Mouse (Mus musculus): Measurements from ENCODE around the gene Vwa8.
A peak's percentile ranks its signal among the peaks of the same experiment; 100 is the strongest.

Vwa8 gene

GRCm38 (mm10) chr14:79089464-79089863, 240.6 kb downstream of the Vwa8 start:
- DNase-seq (ENCODE audit: low read depth): peak; percentile 87

DNA sequence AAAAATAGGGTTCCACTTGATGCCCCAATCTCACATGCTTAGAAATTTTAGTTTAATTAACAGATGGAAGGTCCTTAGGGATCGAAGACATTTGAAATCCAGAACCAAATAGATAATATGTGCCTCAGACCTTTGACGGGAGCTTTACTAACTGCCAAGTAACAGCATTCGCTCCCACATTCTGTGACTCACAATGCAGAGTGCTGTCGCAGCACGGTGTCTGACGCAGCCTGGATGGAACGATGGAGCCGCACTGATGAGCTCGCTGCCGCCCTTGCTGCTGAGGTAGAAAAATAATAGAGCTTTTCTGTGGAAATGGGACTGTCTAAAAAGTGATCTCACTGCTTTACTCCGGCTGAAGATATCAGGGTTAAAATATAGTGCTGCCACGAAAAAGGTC, 248.3 kb downstream of the Vwa8 start:
- DNase-seq (ENCODE audit: low read depth): no peak

DNA sequence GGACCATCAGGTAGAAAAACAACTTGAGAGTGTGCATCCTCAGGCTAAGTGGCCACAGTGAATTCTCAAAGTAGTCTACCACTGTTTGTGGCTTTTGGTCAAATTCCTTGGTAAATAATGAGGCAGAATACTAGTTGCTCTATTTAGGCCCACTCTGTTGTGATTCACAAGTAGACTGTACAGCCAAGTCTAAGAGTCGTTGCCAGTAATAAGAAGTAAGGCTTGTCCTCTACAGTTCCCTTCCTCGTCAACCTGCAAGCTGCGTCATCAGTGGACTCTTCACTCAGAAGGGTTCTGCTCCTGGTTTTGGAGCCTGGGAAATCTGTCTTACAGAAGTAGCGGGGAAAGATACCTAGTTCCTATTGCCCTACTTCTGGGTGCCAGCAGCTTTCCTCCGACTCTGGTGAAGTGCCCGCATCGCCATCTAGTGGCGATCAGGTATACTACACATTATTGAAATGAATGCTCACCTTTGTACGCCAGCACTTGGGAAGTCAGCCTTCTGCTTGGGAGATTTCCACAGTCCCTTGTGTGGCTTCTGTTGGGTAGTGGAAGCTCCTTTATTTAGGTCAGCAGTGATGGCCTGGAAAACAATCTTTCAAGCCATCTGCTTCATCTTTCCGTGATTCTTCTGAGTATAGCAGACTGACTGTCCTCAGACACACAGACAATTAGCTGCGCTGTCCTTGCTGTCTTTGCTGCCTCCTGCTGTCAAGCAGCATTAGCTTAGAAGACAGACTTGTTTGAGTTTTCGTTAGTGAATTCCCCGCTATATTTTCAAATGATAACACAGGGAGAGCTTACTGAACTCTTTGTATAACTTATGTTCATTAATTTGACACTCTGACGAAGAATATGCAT, 258.0 kb downstream of the Vwa8 start:
- DNase-seq (ENCODE audit: low read depth): peak; percentile 72

- no peak for DNase-seq (ENCODE audit: low read depth)
These were observed 260.5 kb downstream of the Vwa8 start for GRCm38 (mm10) chr14:79109375-79109774.

DNA sequence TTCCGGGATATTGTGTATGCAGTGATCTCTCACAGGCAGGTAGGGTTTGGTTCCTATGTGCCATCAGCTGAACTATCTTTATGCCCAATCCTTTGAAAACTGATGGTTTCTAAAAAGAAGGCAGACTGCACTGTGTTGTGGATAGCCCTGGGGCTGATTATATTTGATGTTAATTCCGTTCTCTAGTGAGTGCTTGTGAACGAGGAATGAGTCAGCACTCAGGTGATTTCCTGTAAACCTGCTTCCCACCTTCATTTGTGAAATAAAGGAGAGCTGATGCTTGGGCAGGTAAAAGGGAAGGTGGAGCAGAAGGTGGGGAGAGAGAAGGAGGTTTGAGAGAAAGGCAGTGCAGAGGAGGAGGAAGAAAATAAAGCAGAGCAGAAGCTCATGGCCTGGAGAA, 261.2 kb downstream of the Vwa8 start:
- DNase-seq (ENCODE audit: low read depth): no peak

- DNase-seq (ENCODE audit: low read depth): no peak
These were observed 263.2 kb downstream of the Vwa8 start for GRCm38 (mm10) chr14:79112050-79112449.

DNA sequence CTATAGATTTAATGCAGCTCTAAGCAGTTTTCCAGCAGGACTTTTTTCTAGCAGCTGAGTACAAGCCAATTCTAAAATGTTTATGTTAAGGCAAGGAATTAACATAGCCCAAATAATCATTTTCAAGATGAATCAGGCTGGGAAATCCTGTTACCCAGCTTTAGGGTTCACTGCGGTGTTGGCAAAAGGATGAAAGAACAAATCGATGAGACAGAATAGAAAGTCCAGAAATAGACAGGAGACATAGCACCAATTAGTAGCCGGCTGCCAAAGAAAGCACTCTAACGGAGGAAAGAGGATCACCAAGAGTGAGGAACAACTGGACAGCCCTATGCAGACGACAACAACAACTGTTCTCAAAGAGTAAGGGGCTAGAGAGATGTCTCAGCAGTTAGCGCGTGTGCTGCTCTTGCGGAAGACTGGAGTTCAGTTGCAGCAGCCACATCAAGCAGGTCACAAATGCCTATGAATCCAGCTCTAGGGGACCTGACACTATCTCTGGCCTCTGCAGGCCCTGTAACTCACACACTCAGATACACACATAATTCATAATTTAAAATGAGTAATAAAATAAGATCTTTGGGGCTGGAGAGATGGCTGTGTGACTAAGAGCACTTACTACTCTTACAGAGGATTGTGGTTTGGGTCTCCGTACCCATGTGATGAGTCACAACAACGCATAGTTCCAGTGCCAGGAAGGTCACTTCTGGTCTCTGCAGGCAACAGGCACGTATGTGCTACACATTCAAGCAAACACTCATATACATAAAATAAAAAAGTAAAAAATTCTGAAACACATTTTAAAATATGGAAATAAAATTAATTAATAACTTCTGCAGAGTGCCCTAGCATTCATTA, 265.9 kb downstream of the Vwa8 start:
- DNase-seq (ENCODE audit: low read depth): peak; percentile 62

DNA sequence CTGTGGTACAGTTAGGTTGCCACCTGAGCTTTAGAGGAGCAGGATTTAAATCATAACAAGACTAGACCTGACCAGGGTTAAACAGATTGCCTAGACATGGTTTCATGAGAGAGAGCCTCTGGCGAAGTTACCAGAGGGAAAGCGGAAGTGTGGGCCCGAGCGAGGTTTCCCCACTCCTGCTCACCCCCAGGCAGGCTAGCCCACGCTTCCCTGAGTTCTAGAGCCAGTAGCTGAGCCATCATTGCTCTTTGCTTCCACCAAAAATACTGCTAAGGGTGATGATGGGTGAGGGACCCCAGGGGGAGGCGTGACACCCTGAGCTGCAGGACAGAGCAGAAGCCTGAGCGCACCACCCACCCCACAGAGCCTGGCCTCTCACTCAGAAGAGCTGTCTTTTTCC, 269.6 kb downstream of the Vwa8 start:
- DNase-seq (ENCODE audit: low read depth): no peak

GRCm38 (mm10) chr14:79119354-79119753, 270.5 kb downstream of the Vwa8 start:
- DNase-seq (ENCODE audit: low read depth): no peak

DNA sequence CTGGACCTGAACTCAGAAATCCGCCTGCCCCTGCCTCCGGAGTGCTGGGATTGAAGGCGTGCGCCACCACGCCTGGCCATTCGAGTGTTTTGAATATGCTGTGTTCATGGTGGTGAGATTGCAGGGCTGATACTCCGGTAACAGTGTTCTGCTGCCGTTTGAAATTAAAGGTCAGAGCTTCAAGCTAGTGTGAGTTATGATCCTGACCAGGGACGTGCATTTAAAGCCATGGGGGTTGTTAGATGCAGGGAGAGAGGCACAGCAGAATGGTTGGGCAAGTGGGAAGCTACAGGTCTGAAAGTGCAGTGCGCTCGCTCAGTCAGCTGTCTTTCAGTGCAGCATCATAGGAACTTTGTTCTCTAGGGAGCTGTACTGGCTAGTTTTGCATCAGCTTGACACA, 271.8 kb downstream of the Vwa8 start:
- no peak for DNase-seq (ENCODE audit: low read depth)

GRCm38 (mm10) chr14:79123466-79123865, 274.6 kb downstream of the Vwa8 start:
- no peak for DNase-seq (ENCODE audit: low read depth)

DNA sequence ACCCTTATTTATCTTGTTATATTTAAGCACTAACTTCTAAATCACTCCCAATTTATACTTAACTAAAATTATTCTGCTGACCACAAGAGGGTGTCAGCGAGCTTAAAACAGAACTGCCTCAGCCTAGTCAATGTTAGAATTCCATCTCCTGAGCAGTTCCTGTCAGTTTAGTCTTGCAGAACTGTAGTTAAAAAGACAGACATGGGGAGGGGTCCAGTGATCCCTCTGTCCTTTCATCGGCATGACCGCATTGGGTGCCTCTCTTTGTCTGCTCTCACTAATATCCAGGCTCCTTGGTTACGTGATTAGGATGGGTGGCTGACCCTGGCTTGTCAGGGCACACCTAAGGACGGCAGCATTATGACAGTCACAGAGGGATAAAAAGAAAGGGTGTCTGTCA, 275.8 kb downstream of the Vwa8 start:
- no peak for DNase-seq (ENCODE audit: low read depth)

DNA sequence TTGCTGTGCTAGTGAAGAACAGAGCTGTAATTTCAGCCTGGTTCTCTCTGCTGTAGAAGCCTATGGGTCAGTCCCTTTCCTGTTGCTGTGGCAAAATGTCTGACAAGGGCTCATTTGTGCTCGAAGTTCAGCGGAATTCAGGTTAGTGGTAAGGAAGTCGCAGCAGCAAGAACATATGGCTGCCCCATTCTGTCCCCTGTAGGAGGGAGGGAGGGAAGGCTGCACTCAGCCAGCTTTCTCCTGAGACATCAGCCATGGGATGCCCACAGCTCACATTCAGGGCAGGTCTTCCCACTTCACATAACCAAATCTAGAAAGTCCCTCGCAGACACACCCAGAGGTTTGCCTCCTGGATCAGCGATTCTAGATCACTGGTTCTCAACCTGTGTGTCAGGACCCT, 277.3 kb downstream of the Vwa8 start:
- no peak for DNase-seq (ENCODE audit: low read depth)

DNA sequence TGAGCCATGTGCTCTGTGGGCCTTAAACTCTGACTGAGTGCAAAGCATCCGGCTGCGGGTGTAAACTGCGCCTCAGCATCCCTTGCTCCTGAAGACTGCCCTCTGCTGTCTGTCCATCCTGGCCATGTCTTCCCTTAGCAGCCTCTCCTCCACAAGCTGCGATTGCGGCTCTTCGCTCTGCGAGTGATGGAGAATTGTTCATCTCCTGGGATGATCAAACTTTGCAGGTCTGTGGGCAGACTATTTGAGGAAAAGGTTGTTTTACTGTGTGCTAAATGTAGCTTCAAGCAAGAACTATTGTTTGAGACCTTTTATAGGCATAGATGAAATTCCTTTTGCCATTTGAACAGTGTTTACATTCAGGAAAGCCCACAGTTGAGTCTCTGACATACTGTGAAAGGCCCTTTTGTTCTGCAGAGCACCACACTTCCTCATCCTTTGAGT, 286.1 kb downstream of the Vwa8 start:
- DNase-seq (ENCODE audit: low read depth): no peak

GRCm38 (mm10) chr14:79135441-79135840, 286.6 kb downstream of the Vwa8 start:
- no peak for DNase-seq (ENCODE audit: low read depth)

DNA sequence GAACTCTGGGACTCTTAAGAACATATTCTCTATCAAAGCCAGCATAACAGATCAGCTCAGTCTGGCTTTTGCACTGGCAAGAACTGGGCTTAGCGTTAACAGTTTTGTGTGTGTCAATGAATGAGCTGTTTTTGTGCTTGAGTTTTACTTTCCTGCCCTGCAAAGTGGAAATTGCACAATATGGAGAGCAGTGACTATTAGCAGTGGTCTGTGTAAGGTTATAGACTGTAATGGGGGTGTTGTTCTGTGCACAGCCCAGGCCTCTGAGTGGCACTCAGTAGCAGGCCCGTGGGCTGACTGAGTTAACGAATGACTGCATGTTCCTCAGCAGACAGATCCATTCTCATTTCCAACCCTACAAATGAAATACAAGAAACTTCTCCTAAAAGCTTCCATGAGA, 287.7 kb downstream of the Vwa8 start:
- no peak for DNase-seq (ENCODE audit: low read depth)

- no peak for DNase-seq (ENCODE audit: low read depth)
These were observed 288.2 kb downstream of the Vwa8 start for GRCm38 (mm10) chr14:79137100-79137499.

- DNase-seq (ENCODE audit: low read depth): no peak
These were observed 290.3 kb downstream of the Vwa8 start for GRCm38 (mm10) chr14:79139096-79139651.

GRCm38 (mm10) chr14:79139918-79140825, 291.3 kb downstream of the Vwa8 start:
- DNase-seq (ENCODE audit: low read depth): no peak

GRCm38 (mm10) chr14:79140826-79141219, 292.0 kb downstream of the Vwa8 start:
- no peak for DNase-seq (ENCODE audit: low read depth)

- no peak for DNase-seq (ENCODE audit: low read depth)
These were observed 293.5 kb downstream of the Vwa8 start for GRCm38 (mm10) chr14:79142342-79142741.

- DNase-seq (ENCODE audit: low read depth): no peak
These were observed 294.8 kb downstream of the Vwa8 start for GRCm38 (mm10) chr14:79143696-79144095.
